Mouse (Mus musculus): ENCODE measurements around the gene Ccdc116.

GRCm38 (mm10) chr16:17117309-17117799, 29.7 kb downstream of the Ccdc116 start:
- TF ChIP-seq CTCF (IDR thresholded peaks at IDR 0.05) (no peak), POLR2A (IDR thresholded peaks at IDR 0.05; ENCODE audit: insufficient read depth, low read depth, low read length) (no peak)

Measured in heart, adult 2 months (tissue).